Mouse (Mus musculus): ENCODE measurements around the gene Atxn1l. TPM values are rescaled to one million over a fixed set of nuclear protein-coding genes. Genes with fewer than 3 reads are reported as not detected.

The Atxn1l gene
- polyA plus RNA-seq, 1 experiment from 2014 or later = 7.1 TPM

GRCm38 (mm10) chr8:109731012-109731411 is 6.5 kb downstream of the Atxn1l start:
- H3K27ac ChIP-seq (replicated peaks) = no peak overlapping the region
- no peak overlapping the region for H3K4me3 ChIP-seq (replicated peaks)
- no peaks in the 10 kb centered on the region for H3K27me3 ChIP-seq
- H3K9me3 ChIP-seq (replicated peaks) = no peaks in the 10 kb centered on the region
- no peak overlapping the region for H3K9ac ChIP-seq
- no peak overlapping the region for H3K4me2 ChIP-seq (replicated peaks)
- peaks cover 66% of the 10 kb centered on the region for H3K36me3 ChIP-seq
- H3K4me1 ChIP-seq = peaks cover 3% of the 10 kb centered on the region; the same call in 1 of the 2 replicates
- whole genome bisulfite sequencing = 77% methylated on average over 3 of the region's 3 CpGs
- no peak for ATAC-seq (ENCODE audit: insufficient number of reproducible peaks, low FRiP score, low TSS enrichment, low read depth)

- no peak overlapping the region for H3K4me3 ChIP-seq (replicated peaks)
- no peaks in the 10 kb centered on the region for H3K27me3 ChIP-seq
- H3K27ac ChIP-seq (replicated peaks) = no peak overlapping the region
- H3K4me2 ChIP-seq (replicated peaks) = no peak overlapping the region
- H3K4me1 ChIP-seq = no peaks in the 10 kb centered on the region
- ATAC-seq (ENCODE audit: insufficient number of reproducible peaks, low FRiP score, low TSS enrichment, low read depth) = no peak
- no peak overlapping the region for H3K9ac ChIP-seq
- peaks cover 81% of the 10 kb centered on the region for H3K36me3 ChIP-seq
- 87% methylated on average over 3 of the region's 3 CpGs for WGBS
- H3K9me3 ChIP-seq (replicated peaks) = no peaks in the 10 kb centered on the region
Measured at GRCm38 (mm10) chr8:109725106-109725505, 12.4 kb downstream of the Atxn1l start.

GRCm38 (mm10) chr8:109714961-109715360 is 22.6 kb downstream of the Atxn1l start:
- ATAC-seq (ENCODE audit: insufficient number of reproducible peaks, low FRiP score, low TSS enrichment, low read depth) = no peak
- Histone ChIP-seq H3K4me2 (replicated peaks) (no peak overlapping the region), H3K4me1 (no peaks in the 10 kb centered on the region), H3K9ac (no peak overlapping the region), H3K27me3 (no peaks in the 10 kb centered on the region), H3K9me3 (replicated peaks) (no peaks in the 10 kb centered on the region), H3K36me3 (peaks cover 87% of the 10 kb centered on the region), H3K4me3 (replicated peaks) (no peak overlapping the region), H3K27ac (replicated peaks) (no peak overlapping the region)
- 92% methylated on average over 5 of the region's 5 CpGs for WGBS

GRCm38 (mm10) chr8:109712521-109712920 is 25.0 kb downstream of the Atxn1l start:
- peaks cover 79% of the 10 kb centered on the region for H3K36me3 ChIP-seq
- no peaks in the 10 kb centered on the region for H3K9me3 ChIP-seq (replicated peaks)
- 100% methylated on average over 1 of the region's 1 CpGs for WGBS
- no peaks in the 10 kb centered on the region for H3K4me1 ChIP-seq
- H3K9ac ChIP-seq = no peak overlapping the region
- no peak; the same call in 1 of the 2 replicates for ATAC-seq (ENCODE audit: insufficient number of reproducible peaks, low FRiP score, low TSS enrichment, low read depth)
- no peak overlapping the region for H3K4me2 ChIP-seq (replicated peaks)
- no peaks in the 10 kb centered on the region for H3K27me3 ChIP-seq
- no peak overlapping the region for H3K4me3 ChIP-seq (replicated peaks)
- H3K27ac ChIP-seq (replicated peaks) = no peak overlapping the region

- 92% methylated on average over 4 of the region's 4 CpGs for WGBS
- no peak overlapping the region for H3K27ac ChIP-seq (replicated peaks)
- H3K36me3 ChIP-seq = peaks cover 44% of the 10 kb centered on the region
- H3K4me3 ChIP-seq (replicated peaks) = no peak overlapping the region
- no peak overlapping the region for H3K9ac ChIP-seq
- no peak for ATAC-seq (ENCODE audit: insufficient number of reproducible peaks, low FRiP score, low TSS enrichment, low read depth)
- H3K4me2 ChIP-seq (replicated peaks) = no peak overlapping the region
- H3K9me3 ChIP-seq (replicated peaks) = no peaks in the 10 kb centered on the region
- peaks cover 19% of the 10 kb centered on the region for H3K4me1 ChIP-seq
- H3K27me3 ChIP-seq = no peaks in the 10 kb centered on the region
Measured at GRCm38 (mm10) chr8:109707921-109708320, 29.6 kb downstream of the Atxn1l start.

- 14% methylated on average over 2 of the region's 2 CpGs for WGBS
- ATAC-seq (ENCODE audit: insufficient number of reproducible peaks, low FRiP score, low TSS enrichment, low read depth) = no peak
- peaks cover 19% of the 10 kb centered on the region for H3K4me1 ChIP-seq
Measured at GRCm38 (mm10) chr8:109706874-109707237, 30.7 kb downstream of the Atxn1l start.

GRCm38 (mm10) chr8:109706076-109706873 is 31.3 kb downstream of the Atxn1l start:
- 0 out of 2 replicates have a peak, but pooled peaks cover 3% of the 10 kb centered on the region for H3K27me3 ChIP-seq
- peak overlapping the region; percentile 97 for H3K27ac ChIP-seq (replicated peaks)
- peaks cover 28% of the 10 kb centered on the region for H3K36me3 ChIP-seq
- H3K4me3 ChIP-seq (replicated peaks) = peak overlapping the region; percentile 90
- WGBS = 2% methylated on average over 24 of the region's 30 CpGs
- H3K9ac ChIP-seq = peak overlapping the region; percentile 97
- H3K9me3 ChIP-seq (replicated peaks) = no peaks in the 10 kb centered on the region
- H3K4me2 ChIP-seq (replicated peaks) = peak overlapping the region; percentile 82
- ATAC-seq (ENCODE audit: insufficient number of reproducible peaks, low FRiP score, low TSS enrichment, low read depth) = 0 out of 2 replicates have a peak, but pooled peaks have one; percentile 36
- H3K4me1 ChIP-seq = peaks cover 19% of the 10 kb centered on the region

More at GRCm38 (mm10) chr8:109706874-109707237, 30.7 kb downstream of the Atxn1l start:
- Histone ChIP-seq H3K9me3 (replicated peaks) (no peaks in the 10 kb centered on the region), H3K9ac (peak overlapping the region; percentile 97; the same call in 1 of the 2 replicates), H3K36me3 (peaks cover 34% of the 10 kb centered on the region), H3K27me3 (0 out of 2 replicates have a peak, but pooled peaks cover 3% of the 10 kb centered on the region), H3K27ac (replicated peaks) (no peak overlapping the region), H3K4me3 (replicated peaks) (peak overlapping the region; percentile 90), H3K4me2 (replicated peaks) (peak overlapping the region; percentile 82)

GRCm38 (mm10) chr8:109705320-109706075 is 32.0 kb downstream of the Atxn1l start, which contains the start of gene Zfp821:
Gene Zfp821, plus strand, starts transcription at chr8:109705546.
- no peaks in the 10 kb centered on the region for H3K9me3 ChIP-seq (replicated peaks)

GRCm38 (mm10) chr8:109704565-109705319 is 32.8 kb downstream of the Atxn1l start:
- peak overlapping the region; percentile 97 for H3K27ac ChIP-seq (replicated peaks)
- H3K4me1 ChIP-seq = peaks cover 19% of the 10 kb centered on the region
- peak overlapping the region; percentile 82 for H3K4me2 ChIP-seq (replicated peaks)
- H3K4me3 ChIP-seq (replicated peaks) = peak overlapping the region; percentile 90
- H3K9ac ChIP-seq = 0 out of 2 replicates have a peak overlapping the region, but pooled peaks have one; percentile 21
- no peaks in the 10 kb centered on the region for H3K9me3 ChIP-seq (replicated peaks)
- peak; percentile 5; the same call in 1 of the 2 replicates for ATAC-seq (ENCODE audit: insufficient number of reproducible peaks, low FRiP score, low TSS enrichment, low read depth)
- H3K36me3 ChIP-seq = peaks cover 12% of the 10 kb centered on the region
- WGBS = 10% methylated on average over 24 of the region's 24 CpGs
- 0 out of 2 replicates have a peak, but pooled peaks cover 3% of the 10 kb centered on the region for H3K27me3 ChIP-seq

More at GRCm38 (mm10) chr8:109705320-109706075, 32.0 kb downstream of the Atxn1l start, which contains the start of gene Zfp821:
- Histone ChIP-seq H3K36me3 (peaks cover 20% of the 10 kb centered on the region), H3K4me2 (replicated peaks) (peak within 1 kb of the TSS; percentile 82), H3K27ac (replicated peaks) (peak within 1 kb of the TSS; percentile 97), H3K4me1 (peaks cover 19% of the 10 kb centered on the region), H3K27me3 (0 out of 2 replicates have a peak, but pooled peaks cover 3% of the 10 kb centered on the region), H3K9ac (peak within 1 kb of the TSS; percentile 97), H3K4me3 (replicated peaks) (peak within 1 kb of the TSS; percentile 90)
- peak; percentile 93 for ATAC-seq (ENCODE audit: insufficient number of reproducible peaks, low FRiP score, low TSS enrichment, low read depth)
- under 1% methylated on average over 83 of the region's 100 CpGs for WGBS

- H3K9ac ChIP-seq = no peak overlapping the region
- H3K4me2 ChIP-seq (replicated peaks) = no peak overlapping the region
- ATAC-seq (ENCODE audit: insufficient number of reproducible peaks, low FRiP score, low TSS enrichment, low read depth) = no peak
- H3K4me3 ChIP-seq (replicated peaks) = no peak overlapping the region
- 79% methylated on average over 3 of the region's 3 CpGs for WGBS
- H3K36me3 ChIP-seq = no peaks in the 10 kb centered on the region
- H3K27me3 ChIP-seq = 0 out of 2 replicates have a peak, but pooled peaks cover 3% of the 10 kb centered on the region
- H3K4me1 ChIP-seq = peaks cover 8% of the 10 kb centered on the region
- H3K27ac ChIP-seq (replicated peaks) = no peak overlapping the region
- H3K9me3 ChIP-seq (replicated peaks) = no peaks in the 10 kb centered on the region
Measured at GRCm38 (mm10) chr8:109698477-109698876, 39.1 kb downstream of the Atxn1l start.

Measured in embryonic facial prominence, embryonic 15.5 days (tissue).